Mouse (Mus musculus): ENCODE data around the gene Foxo1. TPM values are rescaled to one million over a fixed set of nuclear protein-coding genes. Genes with fewer than 3 reads are reported as not detected.

Gene Foxo1
- polyA plus RNA-seq (2021; fragmentation: Nextera tagmentation) = 2.0 and 4.4 TPM in 2 replicates
- long read RNA-seq, experiment 1, full-length matches to known transcripts = 1 of 5 reads
- long read RNA-seq, experiment 1, partial matches to known transcripts = 1 of 5 reads
- long read RNA-seq, experiment 1, other reads (novel, unspliced or antisense) = 3 of 5 reads
- long read RNA-seq, experiment 2, partial matches to known transcripts = 7 of 17 reads
- long read RNA-seq, experiment 2, other reads (novel, unspliced or antisense) = 10 of 17 reads

DNA sequence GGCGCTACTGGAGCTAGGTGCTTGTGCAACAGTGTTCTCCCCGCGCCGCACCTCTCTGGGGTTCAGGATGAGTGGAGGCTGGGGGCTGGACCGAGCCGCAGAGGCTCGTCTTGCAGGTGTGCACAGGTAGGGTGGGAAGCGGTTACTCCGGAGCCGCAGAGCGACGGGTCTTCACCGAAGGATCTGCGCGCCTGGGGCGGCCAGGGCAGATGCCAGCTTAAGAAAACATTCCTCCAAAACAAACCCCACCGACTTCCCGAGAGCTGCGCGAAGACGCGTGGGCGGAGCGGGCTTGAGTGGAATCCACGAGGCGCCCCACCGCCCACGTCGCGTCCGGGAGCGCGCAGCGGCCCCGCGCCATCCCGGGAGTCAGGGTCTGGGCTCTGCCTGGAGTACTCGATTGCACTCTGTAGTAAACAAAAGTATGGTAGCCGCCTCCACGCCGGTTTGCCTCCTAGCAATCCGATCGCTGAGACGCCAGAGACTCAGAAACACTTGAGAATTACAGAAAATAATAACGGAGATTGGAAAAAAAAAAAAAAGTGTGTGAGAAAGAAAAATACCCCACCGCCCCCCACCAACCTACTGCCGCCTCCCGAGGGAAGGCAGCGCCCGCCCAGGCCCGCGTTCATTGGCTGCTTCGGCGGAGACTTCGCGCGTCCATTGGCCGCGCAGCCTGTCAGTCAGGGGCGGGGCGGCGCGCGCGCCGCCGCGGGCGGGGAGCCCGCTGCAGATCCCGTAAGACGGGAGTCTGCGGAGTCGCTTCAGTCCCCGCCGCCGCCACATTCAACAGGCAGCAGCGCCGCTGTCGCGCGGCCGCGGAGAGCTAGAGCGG lies at the start of gene Foxo1:
Foxo1 (plus strand) TSS at position 685 of the 835 bp plus-strand sequence.

Other genes starting within 250 kb of the Foxo1 start
- 1.3 and 1.6 TPM in 2 replicates for gene Maml3, start 163.3 kb upstream of the Foxo1 start, polyA plus RNA-seq (2021; fragmentation: Nextera tagmentation)

Data from left cerebral cortex, adult 6 months (tissue).